Mouse (Mus musculus): ENCODE results near the gene Gm6034.
"Not testable (repeated sequence)": the region's sequence is repeated elsewhere in the genome, so short reads cannot be mapped to it uniquely, and the experiment has no call there.

- TF ChIP-seq TAL1, GATA1 (IDR thresholded peaks at IDR 0.05; ENCODE audit: low read length): not testable (repeated sequence)
These were observed 49.8 kb downstream of the Gm6034 start for GRCm38 (mm10) chr17:36092520-36092919.
